Mouse (Mus musculus) spleen, adult 2 months (tissue): ENCODE measurements at regions not wholly inside any gene's neighbourhood (a gene's known extent, or its start where the extent isn't known, plus 50 kb on each side); places are given as distances from the start of the nearest gene placed in this dataset.

ENCODE experiments used
- CTCF ChIP-seq: fragments of 200-500 bp; IDR thresholded peaks from 2 replicates; pipeline ENCODE4 v1.5.1; 2011; ENCODE audit warnings: mild to moderate bottlenecking, inconsistent platforms; ENCODE audit not compliant: insufficient read depth, insufficient read length, insufficient replicate concordance; ENCODE audit errors: extremely low read depth
- POLR2A ChIP-seq: fragments of 200-500 bp; IDR thresholded peaks from 2 replicates; pipeline ENCODE4 v1.6.1; 2011; ENCODE audit warnings: low read depth, low read length, inconsistent platforms

- TF ChIP-seq CTCF, result no peak
- no peak for TF ChIP-seq POLR2A
These were observed 64.8 kb upstream of the 1600014C23Rik start for GRCm38 (mm10) chr17:45798456-45798855.
